8 mouse cellular contexts compared by ENCODE assay signal in the genomic region with DNA sequence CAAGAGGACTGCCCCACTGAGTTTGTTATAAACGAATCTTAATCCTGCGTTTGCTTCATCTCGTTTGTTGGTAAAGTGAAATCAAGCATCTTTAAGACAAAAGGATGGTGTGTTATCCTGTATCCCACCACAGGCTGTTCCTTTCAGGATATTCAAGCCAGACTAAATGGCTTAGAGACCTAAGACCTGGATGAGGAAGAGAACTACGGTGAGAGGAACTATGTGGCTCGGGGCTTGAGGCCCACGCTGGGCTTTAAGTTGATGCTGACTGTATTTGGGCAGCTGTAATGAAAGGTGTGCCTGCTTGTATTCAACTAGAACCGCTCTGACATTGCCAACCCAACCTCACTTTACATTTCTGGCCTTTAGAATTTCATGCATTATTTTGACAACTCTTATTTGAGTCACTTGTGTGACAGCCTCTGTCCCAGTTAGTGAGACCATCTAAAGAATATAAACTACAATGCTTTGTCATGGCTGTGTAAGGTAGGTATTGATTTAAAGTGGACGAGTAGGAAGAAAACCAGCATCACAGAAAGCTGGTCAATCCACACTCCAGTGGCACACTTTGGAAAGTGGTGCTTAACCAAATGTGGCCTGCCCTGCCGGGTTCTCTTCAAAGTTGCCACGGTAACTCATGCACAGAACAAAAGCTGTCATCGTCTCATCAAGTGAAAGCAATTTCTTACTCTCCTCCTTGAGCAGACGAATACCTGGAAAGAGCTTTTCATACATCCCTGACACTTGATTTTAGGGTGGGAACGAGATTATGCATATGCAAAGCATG. TPM values are rescaled to one million over a fixed set of nuclear protein-coding genes. Genes with fewer than 3 reads are reported as not detected.
A peak's percentile ranks its signal among the peaks of the same experiment; 100 is the strongest.
DNase-seq lines count a peak whose midpoint lies in the region; ATAC-seq and TF ChIP-seq lines count a peak whose summit lies in the region.

No protein-coding gene starts in this region.

- no peaks in the 10 kb centered on the region for H3K27me3 ChIP-seq in heart, embryonic 13.5 days (replicated peaks)
- no peaks in the 10 kb centered on the region for H3K27me3 ChIP-seq in forebrain, embryonic 15.5 days
- no peaks in the 10 kb centered on the region for H3K27me3 ChIP-seq in limb, embryonic 14.5 days (ENCODE audit: control insufficient read depth, insufficient read depth, low read length)

- no peak overlapping the region for H3K27ac ChIP-seq in heart, embryonic 13.5 days (replicated peaks)
- H3K27ac ChIP-seq in forebrain, embryonic 15.5 days (replicated peaks) = peak overlapping the region; percentile 27; the same call in 1 of the 2 replicates
- peak overlapping the region; percentile 14; the same call in 1 of the 2 replicates for H3K27ac ChIP-seq in limb, embryonic 14.5 days (replicated peaks; ENCODE audit: low read depth, low read length)

- H3K9ac ChIP-seq in heart, embryonic 13.5 days = peak overlapping the region; percentile 25; the same call in 1 of the 2 replicates
- peak overlapping the region; percentile 41 for H3K9ac ChIP-seq in forebrain, embryonic 15.5 days (replicated peaks)
- H3K9ac ChIP-seq in limb, embryonic 14.5 days (ENCODE audit: low read depth, low read length, severe bottlenecking) = peak overlapping the region; percentile 43; the same call in 1 of the 2 replicates

- H3K9me3 ChIP-seq in heart, embryonic 13.5 days = no peaks in the 10 kb centered on the region
- no peaks in the 10 kb centered on the region for H3K9me3 ChIP-seq in forebrain, embryonic 15.5 days
- no peaks in the 10 kb centered on the region for H3K9me3 ChIP-seq in limb, embryonic 14.5 days (ENCODE audit: control insufficient read depth, low read length)

- 58% methylated on average over 13 of the region's 13 CpGs for WGBS in heart, embryonic 13.5 days
- whole genome bisulfite sequencing in forebrain, embryonic 15.5 days = 10% methylated on average over 13 of the region's 13 CpGs
- 23% methylated on average over 13 of the region's 13 CpGs for WGBS in limb, embryonic 14.5 days

- peaks cover 8% of the 10 kb centered on the region; the same call in 1 of the 2 replicates for H3K36me3 ChIP-seq in heart, embryonic 13.5 days
- H3K36me3 ChIP-seq in forebrain, embryonic 15.5 days = 0 out of 2 replicates have a peak, but pooled peaks cover 5% of the 10 kb centered on the region
- H3K36me3 ChIP-seq in limb, embryonic 14.5 days (ENCODE audit: control insufficient read depth, insufficient read depth, low read length) = peaks cover 6% of the 10 kb centered on the region; the same call in 1 of the 2 replicates

- TF ChIP-seq POLR2A in brain, embryonic 14.5 days (IDR thresholded peaks at IDR 0.05; ENCODE audit: borderline replicate concordance, extremely low read depth, insufficient read depth, insufficient read length, poor library complexity, severe bottlenecking) = no peak
- TF ChIP-seq POLR2A in limb, embryonic 14.5 days (IDR thresholded peaks at IDR 0.05; ENCODE audit: borderline replicate concordance, extremely low read depth, insufficient read depth, insufficient read length) = no peak

- peaks cover 40% of the 10 kb centered on the region for H3K4me1 ChIP-seq in heart, embryonic 13.5 days
- H3K4me1 ChIP-seq in forebrain, embryonic 15.5 days = peaks cover 54% of the 10 kb centered on the region
- peaks cover 27% of the 10 kb centered on the region for H3K4me1 ChIP-seq in limb, embryonic 14.5 days (ENCODE audit: control insufficient read depth, insufficient read depth, low read length)

- intact Hi-C loops in left cerebral cortex, postnatal 36 days (cut with DNase I) = loop anchor here (10.0 kb wide), 2 partner anchors 133 to 1977 kb away; no protein-coding TSS in a partner anchor

- no peak for ATAC-seq in heart, embryonic 13.5 days (ENCODE audit: extremely low read depth, insufficient number of reproducible peaks, low FRiP score, low TSS enrichment)
- no peak for ATAC-seq in forebrain, embryonic 15.5 days (replicated peaks)
- ATAC-seq in limb, embryonic 14.5 days (ENCODE audit: low FRiP score, low read depth) = no peak

- H3K4me2 ChIP-seq in heart, embryonic 13.5 days = peak overlapping the region; percentile 75
- peak overlapping the region; percentile 55 for H3K4me2 ChIP-seq in forebrain, embryonic 15.5 days (replicated peaks)
- H3K4me2 ChIP-seq in limb, embryonic 14.5 days (replicated peaks; ENCODE audit: low read depth, low read length, severe bottlenecking) = peak overlapping the region; percentile 53

- TF ChIP-seq CTCF in brain, embryonic 14.5 days (IDR thresholded peaks at IDR 0.05; ENCODE audit: borderline replicate concordance, extremely low read depth, insufficient read depth, insufficient read length) = no peak

- no peak for DNase-seq in heart, adult 11 months
- DNase-seq in brain, embryonic 14.5 days (ENCODE audit: low read depth) = peak; percentile 55
- DNase-seq in limb, embryonic 14.5 days (ENCODE audit: low spot score) = no peak
- DNase-seq in spleen, postnatal 10 days (ENCODE audit: low spot score in 2 of 2) = no peak
- DNase-seq in gastrocnemius, postnatal 4 days (ENCODE audit: low spot score in 2 of 2) = no peak
- no peak for DNase-seq in left cerebral cortex, postnatal 36 days (ENCODE audit: low spot score in 2 of 2)

- H3K4me3 ChIP-seq in heart, embryonic 13.5 days = peak overlapping the region; percentile 76
- peak overlapping the region; percentile 59 for H3K4me3 ChIP-seq in forebrain, embryonic 15.5 days
- peak overlapping the region; percentile 52 for H3K4me3 ChIP-seq in limb, embryonic 14.5 days (replicated peaks; ENCODE audit: low read length)

RNA-seq across cellular contexts. Expression of a gene that starts 3.8 kb away (rescaled TPM):
- 22.0 and 22.6 TPM in 2 replicates for polyA plus RNA-seq in heart, embryonic 13.5 days (2015; fragmentation: Nextera tagmentation; extraction: Ambion mirVana)
- 13.9 and 18.1 TPM in 2 replicates for polyA plus RNA-seq in brain, embryonic 14.5 days (2012; rRNA removed)
- polyA plus RNA-seq in forebrain, embryonic 15.5 days (2015; fragmentation: Nextera tagmentation; extraction: Ambion mirVana) = 52.8 and 56.6 TPM in 2 replicates
- 13.7 and 14.4 TPM in 2 replicates for polyA plus RNA-seq in limb, embryonic 14.5 days (2012; rRNA removed)
- 47.6 and 56.2 TPM in 2 replicates for polyA plus RNA-seq in limb, embryonic 14.5 days (2014; fragmentation: Nextera tagmentation; extraction: Ambion mirVana)
- total RNA-seq in gastrocnemius, postnatal 4 days (2021) = 1 to 10 TPM; 3.6 to 3.9 TPM
- total RNA-seq in left cerebral cortex, postnatal 36 days (2021) = 10 to 100 TPM; 28.0 to 33.4 TPM
